Mouse (Mus musculus): ENCODE results near the gene Terb1. TPM values are rescaled to one million over a fixed set of nuclear protein-coding genes. Genes with fewer than 3 reads are reported as not detected.

Gene Terb1
- total RNA-seq (2021): not detected

DNA sequence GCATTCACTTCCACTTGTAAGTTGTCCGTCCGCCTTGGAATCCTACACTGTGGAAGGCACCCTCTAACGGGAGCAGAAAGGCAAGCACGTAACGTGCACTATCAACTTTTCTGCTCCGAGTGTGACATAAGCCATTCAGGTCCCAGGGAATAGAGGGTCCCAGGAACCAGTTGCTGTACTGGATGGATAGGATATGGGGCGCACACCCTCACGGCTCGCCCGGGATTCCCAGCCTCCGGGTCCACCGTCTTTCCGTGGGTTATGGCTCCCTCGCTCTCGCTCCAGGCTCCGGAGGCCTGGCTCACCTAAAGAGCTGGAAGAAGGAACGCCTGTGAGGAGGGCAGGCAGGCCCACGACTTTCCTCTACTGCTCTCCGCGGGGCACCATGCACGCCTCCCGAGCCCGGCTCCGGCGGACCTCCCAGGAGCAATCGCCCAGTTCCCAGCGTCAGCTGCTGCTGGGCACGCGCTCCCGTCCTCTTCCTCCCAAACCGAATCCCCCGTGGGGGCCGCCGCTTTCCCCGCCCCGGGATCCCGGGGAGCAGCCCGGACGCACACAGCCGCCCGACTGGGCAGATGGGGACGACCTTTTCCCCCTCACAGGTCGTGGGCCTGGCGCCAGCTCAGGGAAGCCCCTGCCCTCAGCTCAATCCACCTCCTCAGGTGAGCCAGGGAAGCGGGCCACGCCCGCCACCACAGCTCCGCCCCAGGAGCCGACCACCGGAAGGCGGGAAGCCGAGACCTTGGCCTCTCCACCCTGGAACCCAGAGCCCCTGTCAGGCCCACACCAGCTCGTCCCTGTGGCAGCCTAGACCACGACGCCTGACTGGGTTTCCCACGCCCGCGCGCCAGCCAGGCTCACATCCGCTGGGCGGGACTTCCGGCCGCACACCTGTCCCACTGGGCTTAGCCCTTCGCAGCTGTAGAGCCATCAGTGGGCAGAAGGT, at the start of gene Terb1:
Gene Terb1, minus strand, starts transcription at position 850 of the 946 bp plus-strand sequence.
- peak; percentile 42 for DNase-seq

DNA sequence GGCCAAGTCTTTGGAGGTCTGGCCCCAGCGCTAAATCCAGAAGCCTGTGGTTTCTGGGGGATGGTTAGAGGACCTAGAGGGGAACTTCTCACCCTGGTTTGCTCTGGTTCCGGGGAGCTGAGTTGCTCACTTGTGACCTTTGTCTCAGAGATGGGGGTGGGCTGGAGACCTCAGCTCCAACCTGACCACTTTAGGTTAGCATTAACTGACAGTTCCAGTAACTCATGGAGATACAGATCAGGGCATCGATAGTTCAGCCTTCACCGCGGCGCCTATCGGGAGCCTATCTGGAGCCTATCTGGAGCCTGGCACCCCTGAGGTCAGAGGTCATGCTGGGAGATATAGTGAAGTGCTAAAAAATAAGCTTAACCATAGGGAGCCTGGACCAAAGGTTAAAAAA, 47.5 kb upstream of the Terb1 start:
- DNase-seq: no peak

DNA sequence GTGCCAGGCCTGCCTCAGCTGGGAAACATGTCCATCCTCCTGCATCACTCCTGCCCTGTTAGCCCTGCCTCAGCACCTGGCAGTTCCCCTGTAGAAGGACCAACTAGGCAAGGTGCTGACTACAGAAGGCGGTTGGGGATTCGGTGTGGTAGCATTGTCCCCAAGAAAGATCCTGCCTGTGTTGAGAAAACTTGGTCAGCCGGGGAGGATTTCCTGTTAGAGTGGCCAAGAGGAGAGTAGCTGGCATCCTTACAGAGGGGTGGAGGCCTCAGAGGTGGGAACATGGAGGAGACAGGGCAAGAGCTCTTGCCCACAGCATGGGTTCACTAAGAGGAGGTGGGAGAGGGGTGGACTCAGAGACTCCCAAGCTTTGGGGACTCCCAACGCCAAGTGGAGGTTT, 45.5 kb upstream of the Terb1 start:
- DNase-seq: no peak

DNA sequence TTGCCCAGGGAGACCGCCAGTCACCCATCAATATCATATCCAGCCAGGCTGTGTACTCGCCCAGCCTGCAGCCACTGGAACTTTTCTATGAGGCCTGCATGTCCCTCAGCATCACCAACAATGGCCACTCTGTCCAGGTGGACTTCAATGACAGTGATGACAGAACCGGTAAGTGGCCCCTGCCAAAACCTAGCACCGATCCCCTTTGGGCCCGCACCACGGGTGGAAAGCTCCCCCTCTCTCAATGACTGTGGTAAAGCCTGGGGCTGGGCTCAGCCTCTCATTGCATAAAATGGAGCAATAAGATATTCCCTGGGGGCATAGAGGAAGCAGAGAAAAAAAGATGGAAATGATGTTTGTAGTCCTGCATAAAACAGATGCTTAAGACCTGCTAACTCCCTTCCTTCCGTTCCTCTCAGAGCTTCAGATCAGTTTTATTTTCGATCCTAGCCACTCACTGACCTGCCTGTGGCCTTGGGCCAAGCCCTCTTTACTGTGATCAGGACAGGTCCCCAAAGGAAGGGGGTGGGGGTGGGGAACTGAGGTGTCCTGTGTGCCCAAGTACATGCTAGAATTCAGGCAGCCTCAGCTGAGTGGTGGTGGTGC, 33.8 kb upstream of the Terb1 start:
- no peak for DNase-seq

DNA sequence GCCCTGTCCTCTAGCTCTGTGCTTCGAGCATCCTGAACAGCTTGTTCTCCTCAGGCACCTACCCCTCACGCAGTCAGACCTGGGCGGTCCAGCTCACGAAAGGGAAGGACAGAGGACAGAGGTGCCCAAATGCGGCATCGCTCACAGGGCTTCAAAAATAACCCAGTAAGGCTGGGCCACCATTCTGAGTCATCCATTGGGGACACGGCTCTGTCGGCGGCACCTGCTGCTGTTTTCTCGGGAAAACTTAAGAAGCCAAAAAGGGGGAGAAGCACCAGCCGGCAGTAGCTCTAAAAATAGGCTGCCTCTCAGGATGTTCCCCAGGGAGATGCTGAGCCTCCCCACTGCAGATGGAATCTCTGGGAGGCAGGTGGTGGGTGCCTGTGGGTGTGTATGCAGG, 32.5 kb upstream of the Terb1 start:
- DNase-seq: no peak

DNA sequence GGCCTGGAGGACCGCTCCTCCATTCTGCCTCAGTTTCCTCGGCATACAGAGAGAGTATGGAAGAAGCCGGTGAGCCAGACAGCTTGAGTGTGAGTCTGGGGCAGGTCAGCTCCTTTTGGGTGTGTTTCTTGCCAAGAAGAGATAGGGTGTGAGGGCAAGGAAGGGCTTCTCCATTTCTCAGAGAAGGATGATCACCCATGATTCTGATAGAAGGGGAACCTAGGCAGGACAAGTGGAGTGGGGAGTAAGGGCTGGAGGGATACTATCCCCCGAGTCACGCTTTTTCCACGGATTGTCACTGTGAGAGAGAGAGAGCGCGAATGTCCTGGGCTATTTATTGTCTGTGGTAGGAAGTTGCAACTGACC, 31.8 kb upstream of the Terb1 start:
- DNase-seq: no peak

DNA sequence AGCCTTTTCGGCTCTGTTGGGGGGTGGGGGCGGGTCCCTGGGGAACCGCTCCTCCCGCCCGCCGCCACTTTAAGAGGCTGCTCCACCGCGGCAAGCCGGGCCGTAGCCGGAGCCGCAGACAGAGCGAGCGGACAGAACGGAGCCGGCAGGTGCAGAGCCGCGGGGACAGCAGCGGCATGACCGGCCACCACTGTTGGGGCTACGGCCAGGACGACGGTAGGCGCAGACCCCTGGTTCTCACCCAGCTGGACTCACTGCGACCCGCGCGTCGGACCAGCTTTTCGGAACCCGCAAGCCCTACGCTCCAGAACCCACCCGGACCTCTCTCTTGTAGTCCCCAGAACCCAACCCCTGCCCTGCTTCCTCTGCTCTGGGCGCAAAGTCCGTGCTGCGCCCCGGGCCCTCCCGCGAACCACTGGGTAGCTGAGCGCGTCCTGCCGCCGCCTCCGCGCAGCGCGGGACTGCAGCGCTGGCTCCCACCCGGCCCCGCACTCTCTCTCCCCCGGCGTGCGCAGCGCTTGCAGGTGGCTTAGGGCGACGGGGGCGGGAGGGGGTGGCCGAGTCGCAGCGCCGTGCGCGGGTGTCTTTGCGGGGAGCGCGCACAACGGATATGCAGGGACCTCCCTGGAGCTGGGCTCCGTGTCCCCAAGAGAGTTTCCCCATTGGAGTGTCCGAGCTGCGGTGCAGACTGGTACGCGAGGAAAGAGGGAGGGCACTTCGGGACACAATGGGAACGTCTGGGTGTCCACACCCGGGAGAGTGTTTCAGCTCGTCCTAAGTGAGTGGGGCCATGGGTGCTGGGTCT, 31.2 kb upstream of the Terb1 start:
- DNase-seq: no peak

DNA sequence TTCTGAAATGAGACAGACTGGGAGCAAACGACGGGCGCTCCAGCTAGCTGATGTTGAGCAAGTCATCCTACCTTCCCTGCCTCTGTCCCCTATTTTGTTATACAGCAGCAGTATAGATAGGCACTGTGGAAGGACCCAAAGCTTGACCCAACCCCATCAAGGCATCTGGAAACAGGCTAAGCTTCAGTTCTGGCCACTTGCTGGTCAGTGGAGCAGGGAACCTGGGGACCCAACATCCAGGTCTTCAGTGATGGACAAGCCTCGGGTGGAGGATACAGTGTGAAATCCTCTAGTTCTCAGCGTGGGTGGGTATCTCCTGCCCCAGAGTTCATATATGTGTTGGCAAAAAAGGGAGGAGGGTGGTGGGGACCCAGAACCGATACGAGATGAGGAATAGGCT, 30.5 kb upstream of the Terb1 start:
- DNase-seq: no peak

DNA sequence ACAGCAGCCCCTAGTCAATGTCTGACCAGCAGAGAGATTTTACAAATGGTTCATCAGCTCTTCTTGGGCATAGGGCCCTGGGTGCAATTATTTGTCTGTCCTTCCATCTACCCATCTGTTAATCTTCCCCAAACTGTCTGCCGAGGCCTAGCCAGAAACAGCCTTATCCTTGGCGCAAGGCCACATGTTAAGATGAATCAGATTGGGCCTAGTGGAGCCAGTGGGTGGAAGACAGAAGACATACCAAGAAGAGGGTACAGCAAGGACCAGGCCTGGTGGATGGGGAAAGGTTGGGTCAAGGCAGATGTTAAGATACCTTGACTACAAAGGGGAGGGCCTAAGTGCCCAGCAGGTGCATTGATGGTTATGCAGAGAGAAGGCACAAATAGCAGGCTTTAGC, 29.9 kb upstream of the Terb1 start:
- DNase-seq: no peak

DNA sequence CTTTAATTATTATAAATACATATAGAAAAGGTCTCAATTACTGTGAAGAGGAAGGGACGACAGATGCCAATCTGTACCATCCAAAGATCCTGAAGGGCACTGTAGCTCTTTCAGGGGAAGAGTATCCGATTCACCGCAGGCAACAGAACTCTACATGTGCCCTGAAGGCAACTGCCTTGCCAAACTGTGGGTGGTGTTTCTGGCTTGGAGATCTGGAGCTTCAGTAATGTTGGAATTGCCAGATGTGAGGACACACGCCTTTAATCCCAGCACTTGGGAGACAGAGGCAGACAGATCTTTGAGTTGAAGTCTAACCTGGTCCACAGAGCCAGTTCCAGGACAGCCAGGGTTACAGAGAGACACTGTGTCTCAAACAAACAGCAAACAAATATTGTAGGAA, 29.2 kb upstream of the Terb1 start:
- no peak for DNase-seq

DNA sequence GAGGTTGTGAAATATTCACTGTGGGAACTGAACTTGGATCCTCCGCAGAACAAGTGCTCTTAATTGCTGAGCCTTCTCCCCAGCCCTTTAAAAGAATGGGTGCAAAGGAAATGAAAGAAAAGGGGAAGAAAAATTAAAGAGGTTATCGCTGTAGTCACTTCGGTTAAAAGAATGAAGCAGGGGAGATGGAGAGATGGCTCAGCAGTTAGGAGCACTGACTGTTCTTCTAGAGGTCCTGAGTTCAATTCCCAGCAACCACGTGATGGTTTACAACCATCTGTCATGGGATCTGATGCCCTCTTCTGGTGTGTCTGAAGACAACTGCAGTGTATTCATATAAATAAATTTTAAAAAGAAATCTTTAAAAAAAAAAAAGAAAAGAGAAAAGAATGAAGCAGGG, 26.3 kb upstream of the Terb1 start:
- DNase-seq: no peak

DNA sequence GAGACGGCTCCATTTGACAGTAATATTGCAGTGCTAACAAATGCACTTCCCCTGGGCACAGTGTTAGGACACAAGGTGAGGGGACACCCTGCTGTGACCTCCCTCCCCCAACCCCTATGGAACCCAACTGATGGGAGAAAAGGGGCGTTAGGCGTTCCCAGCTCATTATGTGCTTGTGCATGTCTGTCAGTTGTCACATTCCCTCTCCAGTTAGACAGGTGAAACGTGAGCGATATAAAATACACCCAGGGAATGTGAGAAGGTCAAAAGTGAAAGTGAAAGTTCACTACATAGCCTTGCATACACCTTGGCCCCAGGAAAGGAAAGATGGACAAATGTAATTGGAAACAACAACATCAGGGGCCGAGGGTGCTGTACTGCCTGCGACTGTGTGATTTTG, 25.7 kb upstream of the Terb1 start:
- DNase-seq: no peak

DNA sequence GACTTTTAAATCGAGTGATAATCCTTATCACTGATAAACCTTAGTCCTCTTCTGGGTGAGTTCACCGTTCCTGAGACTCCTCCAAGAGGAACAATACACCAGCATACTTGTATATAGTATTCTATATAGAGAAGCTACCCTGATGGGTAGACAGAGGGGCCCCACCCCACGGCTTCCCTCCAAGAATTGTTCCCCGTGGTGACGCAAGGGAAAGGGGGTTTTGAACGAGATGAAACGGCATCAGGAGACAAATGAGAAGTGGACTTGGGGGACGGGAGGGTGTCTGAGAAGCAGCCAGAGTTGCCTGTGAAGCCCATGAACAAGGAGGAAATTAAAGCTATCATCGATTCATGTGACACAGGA, 25.1 kb upstream of the Terb1 start:
- DNase-seq: peak; percentile 35

DNA sequence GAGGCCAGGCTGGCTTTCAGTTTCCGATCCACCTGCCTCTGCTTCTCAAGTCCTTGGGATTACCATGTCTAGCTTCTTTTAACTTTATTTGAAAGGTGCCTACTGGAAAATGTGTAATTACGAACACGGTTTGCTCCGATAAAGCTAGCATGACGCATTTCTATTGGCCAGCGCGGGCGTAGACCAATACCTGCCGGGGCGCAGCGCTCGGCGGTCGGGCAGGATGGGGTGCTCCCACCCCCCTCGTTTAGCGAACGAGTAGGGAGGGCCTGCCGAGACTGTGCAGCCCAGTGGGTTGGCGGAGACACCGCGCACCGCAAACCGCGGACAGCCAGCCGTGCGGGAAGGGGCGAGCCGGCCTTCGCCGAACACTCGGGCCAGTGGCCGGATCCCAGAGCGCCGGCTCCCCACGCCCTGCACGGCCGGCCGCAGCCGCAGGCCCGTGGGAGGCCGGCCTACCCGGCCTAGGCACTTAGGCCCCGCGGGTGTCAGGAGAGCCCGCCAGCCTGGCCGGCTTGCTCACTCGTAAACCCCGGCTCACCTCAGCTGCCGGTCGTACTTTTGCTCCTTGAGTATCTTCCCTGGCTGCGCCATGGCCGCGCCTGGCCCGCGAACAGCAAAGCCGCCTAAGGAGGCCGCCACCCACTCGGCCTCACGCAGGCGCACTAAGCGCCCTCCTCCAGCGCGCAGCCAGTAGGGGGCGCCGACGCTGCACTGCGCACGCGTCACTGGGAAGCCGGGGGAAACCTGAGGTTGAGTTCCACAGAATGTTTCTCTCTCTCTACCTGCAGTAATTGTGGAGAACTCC, 24.5 kb upstream of the Terb1 start, which contains the start of the genes Nae1 and Car7:
Gene Nae1, minus strand, starts transcription at position 667 of the 808 bp plus-strand sequence.
Gene Car7, plus strand, starts transcription at position 719 of the 808 bp plus-strand sequence.
- peak; percentile 96 for DNase-seq

DNA sequence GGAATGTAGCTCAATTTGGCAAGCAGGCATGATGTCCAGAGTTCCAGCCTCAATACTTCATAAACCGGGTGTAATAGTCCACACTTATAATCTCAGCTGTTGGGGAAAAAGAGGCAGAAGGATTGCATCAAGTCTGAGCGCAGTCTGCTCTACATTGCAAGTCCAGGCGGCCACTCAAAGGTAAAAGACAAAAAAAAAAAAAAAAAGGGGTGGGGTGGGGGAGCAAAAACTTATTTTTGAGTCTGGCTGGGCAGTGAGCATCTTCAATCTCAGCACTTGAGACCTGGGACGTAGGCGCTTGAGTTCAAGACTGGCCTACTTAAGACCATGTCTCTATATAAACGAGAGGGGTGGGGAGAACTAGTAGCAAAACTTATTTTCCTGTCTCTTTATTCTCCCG, 23.8 kb upstream of the Terb1 start:
- DNase-seq: no peak

DNA sequence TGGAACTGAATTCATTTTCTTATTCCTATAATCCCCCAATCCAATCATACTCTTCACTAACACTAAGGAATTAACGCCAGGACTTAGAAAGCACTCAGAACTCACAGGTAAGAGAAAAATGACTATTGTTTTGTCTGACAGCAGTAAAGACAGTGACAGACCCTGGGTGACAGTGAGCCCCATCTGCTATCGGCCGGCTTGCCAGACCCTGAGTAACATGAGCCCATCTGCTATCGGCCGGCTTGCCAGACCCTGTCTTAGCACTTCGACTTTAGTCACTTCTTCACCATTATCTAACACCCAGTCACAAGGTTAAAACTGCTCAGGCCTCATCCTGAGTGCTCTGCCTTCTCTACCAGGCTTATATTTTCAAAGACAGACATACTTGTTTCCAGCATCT, 20.0 kb upstream of the Terb1 start:
- no peak for DNase-seq

DNA sequence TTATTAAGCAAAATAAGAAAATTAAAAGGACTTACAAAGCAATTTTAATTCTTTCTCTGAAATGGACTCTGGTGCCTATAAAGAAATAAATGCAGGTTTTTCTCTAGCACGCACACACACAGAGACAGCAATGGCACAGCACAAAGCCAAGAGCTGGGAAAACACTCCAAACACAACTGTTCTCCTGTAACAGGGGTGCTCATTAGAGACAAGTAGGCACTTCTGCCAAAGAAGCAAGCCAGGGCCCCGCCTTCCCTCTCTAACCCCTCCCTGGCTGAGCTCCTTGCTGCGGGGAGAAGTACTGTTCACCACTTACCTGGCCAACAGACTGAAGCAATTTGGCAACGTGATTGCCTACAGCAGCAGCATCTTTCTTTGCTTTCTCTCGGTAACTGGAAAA, 8.2 kb upstream of the Terb1 start:
- DNase-seq: no peak

DNA sequence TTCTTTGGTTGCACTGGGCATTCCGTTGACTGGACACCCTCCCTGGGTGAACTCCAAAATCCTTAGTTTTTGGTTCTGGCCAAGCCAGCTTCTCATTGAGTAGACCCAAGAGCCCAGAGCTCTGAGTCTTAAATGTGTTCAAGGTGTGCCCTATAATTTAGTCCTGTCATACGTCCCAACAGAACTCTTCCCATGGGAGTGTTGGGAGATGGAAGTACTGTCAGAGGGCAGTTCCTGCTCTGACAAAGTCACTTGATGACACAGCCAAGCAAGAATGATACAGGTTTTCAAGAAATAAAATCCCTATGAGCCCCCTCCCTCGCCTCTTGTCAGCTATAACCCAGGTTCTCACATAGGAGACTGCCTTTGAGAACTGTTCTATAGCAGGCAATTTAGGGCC, 424 bp upstream of the Terb1 start:
- no peak for DNase-seq

DNA sequence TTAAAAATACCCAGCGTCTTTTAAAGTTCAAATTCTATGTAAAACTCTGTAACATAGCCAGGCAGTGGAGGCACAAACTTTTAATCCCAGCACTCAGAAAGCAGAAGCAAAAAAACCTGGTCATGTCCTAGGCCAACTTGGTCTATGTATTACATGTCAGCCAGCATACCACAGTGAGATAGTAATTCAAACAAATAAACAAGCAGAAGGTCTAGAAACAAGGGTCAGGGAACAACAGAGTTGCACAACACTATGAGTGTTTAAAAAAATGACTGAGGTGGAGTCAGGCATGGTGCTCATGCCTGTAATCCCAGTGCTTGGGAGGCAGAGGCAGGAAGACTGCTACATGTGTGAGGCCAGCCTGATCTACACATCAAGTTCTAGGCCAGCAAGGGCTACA, 30.6 kb downstream of the Terb1 start:
- DNase-seq: no peak

DNA sequence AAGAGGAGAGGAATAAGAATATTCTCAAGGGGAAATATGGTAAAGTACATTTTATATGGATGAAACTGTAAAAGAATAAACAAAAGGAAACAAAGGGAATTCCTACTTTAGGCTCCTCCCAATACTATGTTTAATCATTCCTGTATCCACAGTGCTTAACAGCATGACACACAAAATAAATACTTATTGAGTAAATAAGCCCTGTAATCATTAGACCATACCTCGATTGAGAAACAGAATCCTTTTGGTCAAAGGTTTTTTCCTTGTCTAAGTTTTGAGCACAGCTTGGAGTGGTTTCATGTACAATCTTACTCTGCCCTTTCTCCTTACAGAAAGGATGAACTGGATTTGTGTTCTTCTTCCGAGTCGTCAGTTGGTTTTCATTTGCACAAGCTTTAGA, 37.2 kb downstream of the Terb1 start:
- DNase-seq: no peak

DNA sequence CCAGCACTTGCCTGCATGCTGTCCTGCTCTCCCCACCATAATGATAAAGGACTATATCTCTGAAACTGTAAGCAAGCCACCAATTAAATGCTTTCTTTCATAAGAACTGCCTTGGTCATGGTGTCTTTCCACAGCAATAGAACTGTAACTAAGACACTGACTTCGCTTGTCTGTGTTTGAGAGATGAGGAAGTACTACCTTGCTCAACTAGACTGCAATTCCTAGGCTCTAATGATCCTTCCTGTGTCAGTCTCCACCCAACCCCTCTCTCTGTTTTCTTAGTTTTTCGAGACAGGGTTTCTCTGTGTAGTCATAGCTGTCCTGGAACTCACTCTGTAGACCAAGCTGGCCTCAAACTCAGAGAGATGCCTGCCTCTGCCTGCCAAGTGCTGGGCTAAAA, 42.2 kb downstream of the Terb1 start:
- DNase-seq: no peak

DNA sequence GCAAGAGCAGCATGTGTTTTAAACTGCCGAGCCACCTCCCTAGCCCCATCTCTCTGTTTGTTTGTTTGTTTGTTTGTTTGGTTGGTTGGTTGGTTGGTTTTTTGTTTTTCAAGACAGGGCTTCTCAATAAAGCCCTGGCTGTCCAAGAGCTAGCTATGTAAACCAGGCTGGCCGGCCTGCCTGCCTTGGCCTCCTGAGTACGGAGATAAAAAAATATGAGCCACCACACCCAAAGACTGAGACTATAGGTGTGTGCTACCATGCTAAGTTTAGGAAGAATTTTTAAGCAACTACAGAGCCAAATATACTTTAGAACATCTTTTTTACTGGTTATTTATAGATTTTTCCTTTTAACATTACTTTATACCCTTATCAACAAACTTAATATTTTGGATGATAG, 57.5 kb downstream of the Terb1 start:
- no peak for DNase-seq
